Mouse (Mus musculus) hindbrain, embryonic 15.5 days (tissue): Measurements from ENCODE around the gene Rrp1b. TPM values are rescaled to one million over a fixed set of nuclear protein-coding genes. Genes with fewer than 3 reads are reported as not detected.

Experiments
- ATAC-seq: fragments of 200-750 bp; cut with Nextera tagmentation; 2 replicates; pipeline ENCODE4 v1.8.0; 2017; ENCODE audit warnings: low read depth, moderate number of reproducible peaks, moderate TSS enrichment; ENCODE audit not compliant: low FRiP score
- H3K27ac ChIP-seq: fragments of 300-500 bp; sonication (generic); replicated peaks from 2 replicates; pipeline ENCODE4 v1.5.1; 2015; ENCODE audit warnings: mild to moderate bottlenecking, inconsistent platforms
- H3K27me3 ChIP-seq: fragments of 300-500 bp; sonication (generic); 2 replicates; pipeline ENCODE4 v1.6.1; 2015; ENCODE audit warnings: control low read depth, inconsistent platforms
- H3K36me3 ChIP-seq: fragments of 300-500 bp; sonication (generic); 2 replicates; pipeline ENCODE4 v1.6.1; 2015; ENCODE audit warnings: control low read depth, inconsistent platforms
- H3K4me1 ChIP-seq: fragments of 300-500 bp; sonication (generic); replicated peaks from 2 replicates; pipeline ENCODE4 v1.6.1; 2015; ENCODE audit warnings: control low read depth, inconsistent platforms
- H3K4me2 ChIP-seq: fragments of 300-500 bp; sonication (generic); 2 replicates; pipeline ENCODE4 v1.6.1; 2015; ENCODE audit warnings: moderate library complexity, mild to moderate bottlenecking, inconsistent platforms
- H3K4me3 ChIP-seq: fragments of 300-500 bp; sonication (generic); 2 replicates; pipeline ENCODE4 v1.5.1; 2015; ENCODE audit warnings: mild to moderate bottlenecking, inconsistent platforms
- H3K9ac ChIP-seq: fragments of 300-500 bp; sonication (generic); 2 replicates; pipeline ENCODE4 v1.6.1; 2015; ENCODE audit warnings: inconsistent platforms
- H3K9me3 ChIP-seq: fragments of 300-500 bp; sonication (generic); 2 replicates; pipeline ENCODE4 v1.6.1; 2016; ENCODE audit warnings: control low read depth, inconsistent platforms
- WGBS: fragments of 180-500 bp; shearing (Covaris S2); methylation state at CpG from one replicate; pipeline ENCODE4 v1.1.7; 2015; 5-methylcytosine and 5-hydroxymethylcytosine counted together
- polyA plus RNA-seq: library from polyadenylated mRNA; unstranded; fragments of >200 nt; fragmentation: Nextera tagmentation; extraction: Ambion mirVana; gene quantifications from 2 replicates; pipeline ENCODE4 v1.2.1, GENCODE M21; 2015

The Rrp1b gene
- polyA plus RNA-seq, 1 experiment from 2014 or later = 36.3 TPM

GRCm38 (mm10) chr17:32012254-32012653, 23.6 kb upstream of the Rrp1b start:
- Histone ChIP-seq H3K4me2 (no peak overlapping the region), H3K4me1 (no peaks in the 10 kb centered on the region), H3K27ac (no peak overlapping the region), H3K9me3 (no peaks in the 10 kb centered on the region), H3K27me3 (no peaks in the 10 kb centered on the region), H3K9ac (no peak overlapping the region), H3K4me3 (no peak overlapping the region), H3K36me3 (no peaks in the 10 kb centered on the region)
- 66% methylated on average over 3 of the region's 3 CpGs for WGBS
- ATAC-seq = no peak

GRCm38 (mm10) chr17:32013659-32014058, 22.2 kb upstream of the Rrp1b start:
- Histone ChIP-seq H3K4me1 (no peaks in the 10 kb centered on the region), H3K9me3 (no peaks in the 10 kb centered on the region), H3K4me3 (no peak overlapping the region), H3K9ac (no peak overlapping the region), H3K4me2 (no peak overlapping the region), H3K27ac (no peak overlapping the region), H3K36me3 (no peaks in the 10 kb centered on the region), H3K27me3 (no peaks in the 10 kb centered on the region)
- no peak for ATAC-seq

- 89% methylated on average over 8 of the region's 8 CpGs for WGBS
- no peaks in the 10 kb centered on the region for H3K27me3 ChIP-seq
- H3K27ac ChIP-seq = no peak overlapping the region
- H3K36me3 ChIP-seq = no peaks in the 10 kb centered on the region
- H3K9ac ChIP-seq = no peak overlapping the region
- no peak overlapping the region for H3K4me2 ChIP-seq
- H3K4me3 ChIP-seq = no peak overlapping the region
- no peak for ATAC-seq
- H3K9me3 ChIP-seq = no peaks in the 10 kb centered on the region
- no peaks in the 10 kb centered on the region for H3K4me1 ChIP-seq
These were observed 19.4 kb upstream of the Rrp1b start for GRCm38 (mm10) chr17:32016481-32016880.

- Histone ChIP-seq H3K27me3 (no peaks in the 10 kb centered on the region), H3K27ac (no peak overlapping the region), H3K9ac (no peak overlapping the region), H3K36me3 (no peaks in the 10 kb centered on the region), H3K4me1 (no peaks in the 10 kb centered on the region), H3K9me3 (no peaks in the 10 kb centered on the region), H3K4me3 (no peak overlapping the region), H3K4me2 (no peak overlapping the region)
- WGBS = 84% methylated on average over 5 of the region's 5 CpGs
- ATAC-seq = no peak
These were observed 17.6 kb upstream of the Rrp1b start for GRCm38 (mm10) chr17:32018127-32018894.

- no peak overlapping the region for H3K4me3 ChIP-seq
- ATAC-seq = no peak
These were observed 13.9 kb upstream of the Rrp1b start for GRCm38 (mm10) chr17:32021981-32022380.

GRCm38 (mm10) chr17:32022551-32022950, 13.3 kb upstream of the Rrp1b start:
- H3K27ac ChIP-seq = no peak overlapping the region
- H3K9me3 ChIP-seq = no peaks in the 10 kb centered on the region
- WGBS = 84% methylated on average over 6 of the region's 6 CpGs
- no peak overlapping the region for H3K9ac ChIP-seq
- no peak overlapping the region for H3K4me2 ChIP-seq
- H3K27me3 ChIP-seq = no peaks in the 10 kb centered on the region
- H3K4me1 ChIP-seq = no peaks in the 10 kb centered on the region
- no peaks in the 10 kb centered on the region for H3K36me3 ChIP-seq
- no peak for ATAC-seq
- no peak overlapping the region for H3K4me3 ChIP-seq

More at GRCm38 (mm10) chr17:32021981-32022380, 13.9 kb upstream of the Rrp1b start:
- H3K27me3 ChIP-seq = no peaks in the 10 kb centered on the region
- no peak overlapping the region for H3K9ac ChIP-seq
- no peak overlapping the region for H3K4me2 ChIP-seq
- no peak overlapping the region for H3K27ac ChIP-seq
- no peaks in the 10 kb centered on the region for H3K9me3 ChIP-seq
- H3K36me3 ChIP-seq = no peaks in the 10 kb centered on the region
- no peaks in the 10 kb centered on the region for H3K4me1 ChIP-seq
- WGBS = 94% methylated on average over 3 of the region's 3 CpGs

GRCm38 (mm10) chr17:32023088-32023487, 12.8 kb upstream of the Rrp1b start:
- Histone ChIP-seq H3K9me3 (no peaks in the 10 kb centered on the region), H3K36me3 (no peaks in the 10 kb centered on the region), H3K27me3 (no peaks in the 10 kb centered on the region), H3K4me3 (no peak overlapping the region), H3K9ac (no peak overlapping the region), H3K4me1 (no peaks in the 10 kb centered on the region), H3K27ac (no peak overlapping the region), H3K4me2 (no peak overlapping the region)
- 78% methylated on average over 8 of the region's 8 CpGs for WGBS
- no peak for ATAC-seq

- H3K4me2 ChIP-seq = no peak overlapping the region
- H3K4me3 ChIP-seq = no peak overlapping the region
- no peak overlapping the region for H3K27ac ChIP-seq
- H3K27me3 ChIP-seq = no peaks in the 10 kb centered on the region
- H3K9me3 ChIP-seq = no peaks in the 10 kb centered on the region
- WGBS = 64% methylated on average over 5 of the region's 5 CpGs
- no peak overlapping the region for H3K9ac ChIP-seq
- H3K4me1 ChIP-seq = no peaks in the 10 kb centered on the region
- ATAC-seq = no peak
- H3K36me3 ChIP-seq = no peaks in the 10 kb centered on the region
These were observed 11.2 kb upstream of the Rrp1b start for GRCm38 (mm10) chr17:32024671-32025073.

GRCm38 (mm10) chr17:32025386-32025785, 10.5 kb upstream of the Rrp1b start:
- ATAC-seq = peak; percentile 72; the same call in 1 of the 2 replicates
- no peaks in the 10 kb centered on the region for H3K4me1 ChIP-seq
- no peak overlapping the region for H3K9ac ChIP-seq
- H3K27ac ChIP-seq = no peak overlapping the region
- no peaks in the 10 kb centered on the region for H3K27me3 ChIP-seq
- H3K4me2 ChIP-seq = no peak overlapping the region
- no peak overlapping the region for H3K4me3 ChIP-seq
- H3K9me3 ChIP-seq = no peaks in the 10 kb centered on the region
- 12% methylated on average over 2 of the region's 2 CpGs for WGBS
- H3K36me3 ChIP-seq = no peaks in the 10 kb centered on the region

GRCm38 (mm10) chr17:32027666-32028065, 8.2 kb upstream of the Rrp1b start:
- ATAC-seq = peak; percentile 78; the same call in 1 of the 2 replicates
- Histone ChIP-seq H3K9me3 (no peaks in the 10 kb centered on the region), H3K4me3 (no peak overlapping the region), H3K4me2 (no peak overlapping the region), H3K27me3 (no peaks in the 10 kb centered on the region), H3K36me3 (no peaks in the 10 kb centered on the region), H3K4me1 (no peaks in the 10 kb centered on the region), H3K9ac (no peak overlapping the region), H3K27ac (no peak overlapping the region)
- WGBS = 33% methylated on average over 3 of the region's 3 CpGs

- no peaks in the 10 kb centered on the region for H3K4me1 ChIP-seq
- WGBS = 83% methylated on average over 3 of the region's 3 CpGs
- H3K27me3 ChIP-seq = no peaks in the 10 kb centered on the region
- ATAC-seq = no peak
- H3K27ac ChIP-seq = no peak overlapping the region
- no peaks in the 10 kb centered on the region for H3K9me3 ChIP-seq
- no peak overlapping the region for H3K9ac ChIP-seq
- H3K36me3 ChIP-seq = no peaks in the 10 kb centered on the region
- H3K4me2 ChIP-seq = no peak overlapping the region
- no peak overlapping the region for H3K4me3 ChIP-seq
These were observed 7.6 kb upstream of the Rrp1b start for GRCm38 (mm10) chr17:32028301-32028700.

GRCm38 (mm10) chr17:32031684-32032083, 4.2 kb upstream of the Rrp1b start:
- WGBS = 29% methylated on average over 7 of the region's 7 CpGs
- no peaks in the 10 kb centered on the region for H3K27me3 ChIP-seq
- H3K27ac ChIP-seq = no peak overlapping the region
- H3K9ac ChIP-seq = no peak overlapping the region
- no peak for ATAC-seq
- H3K36me3 ChIP-seq = no peaks in the 10 kb centered on the region
- no peak overlapping the region for H3K4me2 ChIP-seq
- H3K4me1 ChIP-seq = peaks cover 7% of the 10 kb centered on the region
- no peak overlapping the region for H3K4me3 ChIP-seq
- no peaks in the 10 kb centered on the region for H3K9me3 ChIP-seq

GRCm38 (mm10) chr17:32034322-32034721, 1.6 kb upstream of the Rrp1b start:
- Histone ChIP-seq H3K27ac (no peak overlapping the region), H3K9ac (no peak overlapping the region), H3K9me3 (no peaks in the 10 kb centered on the region), H3K36me3 (no peaks in the 10 kb centered on the region), H3K4me2 (no peak overlapping the region), H3K4me3 (no peak overlapping the region), H3K4me1 (peaks cover 27% of the 10 kb centered on the region), H3K27me3 (no peaks in the 10 kb centered on the region)
- WGBS = 85% methylated on average over 23 of the region's 23 CpGs
- ATAC-seq = no peak
